Mouse (Mus musculus) liver, adult 2 months (tissue): ENCODE results near the gene Mllt11. TPM values are rescaled to one million over a fixed set of nuclear protein-coding genes. Genes with fewer than 3 reads are reported as not detected.

Experiments used
- DNase-seq: peaks from one replicate; pipeline ENCODE4 v3.0.0-alpha.2; 2011; ENCODE audit warnings: low read depth, low spot score; ENCODE audit errors: extremely low read depth
- H3K27ac ChIP-seq: fragments of 200-500 bp; replicated peaks from 2 replicates; pipeline ENCODE4 v1.5.1; 2012; ENCODE audit warnings: low read depth, mild to moderate bottlenecking, control low read depth, inconsistent platforms, low read length; ENCODE audit not compliant: insufficient read depth
- H3K27me3 ChIP-seq: fragments of 200-500 bp; 2 replicates; pipeline ENCODE4 v1.6.1; 2012; ENCODE audit warnings: mild to moderate bottlenecking, moderate library complexity, low read length, inconsistent platforms; ENCODE audit not compliant: control insufficient read depth, insufficient read depth
- H3K36me3 ChIP-seq: fragments of 200-500 bp; 2 replicates; pipeline ENCODE4 v1.6.1; 2012; ENCODE audit warnings: low read length, inconsistent platforms; ENCODE audit not compliant: control insufficient read depth, insufficient read depth
- H3K4me1 ChIP-seq: fragments of 200-500 bp; 2 replicates; pipeline ENCODE4 v1.6.1; 2011; ENCODE audit warnings: low read length; ENCODE audit not compliant: control insufficient read depth, insufficient read depth
- H3K4me3 ChIP-seq: fragments of 200-500 bp; 2 replicates; pipeline ENCODE4 v1.5.1; 2011; ENCODE audit warnings: low read depth, mild to moderate bottlenecking, control low read depth, low read length, moderate library complexity; ENCODE audit not compliant: insufficient read depth
- H3K79me2 ChIP-seq: fragments of 200-500 bp; 2 replicates; pipeline ENCODE4 v1.6.1; 2012; ENCODE audit warnings: inconsistent platforms, mild to moderate bottlenecking, low read length, moderate library complexity; ENCODE audit not compliant: control insufficient read depth, insufficient read depth
- H3K9ac ChIP-seq: fragments of 200-500 bp; 2 replicates; pipeline ENCODE4 v1.6.1; 2012; ENCODE audit warnings: low read depth, mild to moderate bottlenecking, control low read depth, inconsistent platforms, low read length
- CTCF ChIP-seq: fragments of 200-500 bp; IDR thresholded peaks from 2 replicates; pipeline ENCODE4 v1.5.1; 2011; ENCODE audit warnings: low read depth, low read length, control low read depth
- POLR2A ChIP-seq: fragments of 200-500 bp; IDR thresholded peaks from 2 replicates; pipeline ENCODE4 v1.6.1; 2011; ENCODE audit warnings: low read length, control low read depth; ENCODE audit not compliant: insufficient read depth; ENCODE audit errors: extremely low read depth
- whole genome bisulfite sequencing: fragments of 180-500 bp; shearing (Covaris S2); methylation state at CpG from one replicate; pipeline ENCODE4 v1.1.7; 2018; 5-methylcytosine and 5-hydroxymethylcytosine counted together
- polyA plus RNA-seq: library from polyadenylated mRNA; depleted of rRNA; stranded (reverse); fragments of >200 nt; gene quantifications from 2 replicates; pipeline ENCODE4 v1.2.3, GENCODE M21; 2012; rRNA removed
- total RNA-seq: library from RNA; depleted of rRNA; stranded (reverse); fragments of >200 nt; gene quantifications from 2 replicates; pipeline ENCODE4 v1.2.3, GENCODE M21; 2014; rRNA removed

Gene Mllt11
- total RNA-seq, result 0.81 and 0.83 TPM in 2 replicates
- polyA plus RNA-seq, result 0.81 and 1.4 TPM in 2 replicates

DNA sequence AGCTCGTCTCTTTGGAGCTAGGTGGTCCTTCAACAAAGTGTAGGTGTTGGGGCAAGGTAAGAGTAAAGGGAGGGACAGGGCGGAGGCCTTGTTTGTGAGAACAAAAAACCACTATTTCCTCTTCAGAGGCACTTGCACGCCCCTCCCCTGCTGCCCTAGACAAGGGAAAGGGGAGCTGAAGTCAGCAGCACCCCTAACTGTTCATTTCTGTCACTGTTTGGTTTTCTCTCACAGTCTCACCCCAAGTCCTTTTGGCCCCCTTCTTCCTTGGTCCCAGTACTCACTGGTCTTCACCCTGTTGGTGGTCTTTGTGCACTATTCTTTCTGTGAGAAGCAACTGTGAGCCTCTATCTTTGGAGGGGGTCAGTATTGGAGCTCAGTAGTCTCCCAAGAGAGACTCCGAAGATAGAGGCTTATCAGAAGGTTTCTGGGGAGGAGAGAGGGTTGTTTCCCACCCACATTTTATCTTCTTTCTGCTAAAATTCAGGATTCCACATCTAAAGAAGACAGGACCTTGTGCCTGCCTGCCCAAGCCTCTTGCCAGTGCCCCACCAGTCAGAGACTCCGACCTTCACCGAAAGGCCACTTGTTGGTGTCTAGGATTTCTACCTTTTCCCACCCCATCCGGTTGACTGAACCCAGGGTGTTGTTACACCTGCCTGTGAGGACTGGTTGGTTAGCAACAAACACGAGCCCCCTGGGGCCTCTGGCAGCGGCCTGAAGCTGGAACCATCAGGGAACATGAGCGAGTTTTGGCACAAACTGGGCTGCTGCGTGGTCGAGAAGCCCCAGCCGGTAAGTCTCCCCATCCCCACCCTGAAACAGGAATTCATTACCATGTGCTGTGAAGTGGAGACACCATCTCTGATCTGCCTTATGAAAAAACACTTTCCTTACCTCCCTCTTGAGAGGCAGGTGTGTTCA is at the start of gene Mllt11:
Gene Mllt11 (minus strand): TSS at position 874 of the 924 bp plus-strand sequence.
- 92% methylated on average over 13 of the region's 13 CpGs for WGBS
- Histone ChIP-seq H3K27me3 (no peaks in the 10 kb centered on the region), H3K79me2 (peaks cover 9% of the 10 kb centered on the region; the same call in 1 of the 2 replicates), H3K4me1 (peaks cover 3% of the 10 kb centered on the region), H3K4me3 (no peak within 1 kb of the TSS), H3K36me3 (peaks cover 12% of the 10 kb centered on the region; the same call in 1 of the 2 replicates), H3K27ac (peak within 1 kb of the TSS; percentile 57), H3K9ac (peak within 1 kb of the TSS; percentile 45)
- DNase-seq, result no peak
- TF ChIP-seq POLR2A (no peak), CTCF (no peak)

DNA sequence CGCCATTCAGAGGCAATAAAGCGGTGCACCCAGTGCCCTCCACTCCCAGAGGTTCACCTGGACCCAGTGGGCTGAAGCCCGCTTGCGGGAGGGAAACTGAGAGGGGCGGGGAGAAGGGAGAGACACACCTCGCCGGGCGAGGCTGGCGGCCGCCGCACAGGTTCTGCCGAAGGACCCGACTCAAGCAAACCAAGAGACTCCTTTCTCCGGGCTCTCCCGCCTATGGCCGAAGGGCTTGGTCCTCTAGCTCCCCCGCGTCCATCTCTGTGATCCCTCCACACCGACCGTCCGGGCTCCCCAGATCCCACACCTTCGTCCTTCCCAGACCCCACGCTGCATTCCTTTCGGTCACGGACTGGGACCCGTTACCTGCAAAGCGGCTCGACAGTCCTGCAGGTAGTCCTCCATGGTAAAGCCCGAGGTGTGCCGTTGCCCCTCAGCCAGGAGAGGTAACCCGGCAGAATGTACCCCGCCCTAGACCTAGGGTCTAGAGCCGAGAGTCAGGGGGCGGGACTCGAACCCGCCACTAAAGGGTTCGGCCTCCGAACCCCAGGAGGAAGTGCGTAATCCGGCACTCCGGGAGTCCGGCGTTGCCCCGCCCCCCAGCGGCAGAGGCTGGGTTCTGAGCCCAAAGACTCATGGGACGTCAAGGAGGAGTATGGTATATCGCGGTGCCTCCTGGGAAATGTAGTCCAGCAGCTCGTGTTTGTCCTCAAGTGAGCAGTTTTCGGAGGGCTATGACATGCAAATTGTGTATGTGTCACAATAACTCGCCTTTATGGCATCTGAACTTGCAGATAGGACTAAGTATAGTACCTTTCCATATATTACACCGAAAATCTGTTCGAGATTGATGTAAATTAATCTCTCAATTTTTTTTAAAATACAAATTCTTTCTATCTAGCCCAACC is 49.5 kb upstream of the Mllt11 start, which contains the start of the genes Mindy1 and Prune1:
Gene Mindy1 (plus strand): TSS at position 130 of the 911 bp plus-strand sequence.
Gene Prune1 (minus strand): TSS at position 861 of the 911 bp plus-strand sequence.
- H3K27me3 ChIP-seq, result no peaks in the 10 kb centered on the region
- WGBS, result under 1% methylated on average over 53 of the region's 53 CpGs
- H3K9ac ChIP-seq, result peak within 1 kb of the TSS; percentile 92
- H3K79me2 ChIP-seq, result peaks cover 23% of the 10 kb centered on the region; the same call in 1 of the 2 replicates
- H3K27ac ChIP-seq, result peak within 1 kb of the TSS; percentile 97
- TF ChIP-seq POLR2A, result 0 out of 2 replicates have a peak, but pooled peaks have one; percentile 33
- no peak for TF ChIP-seq CTCF
- DNase-seq, result peak; percentile 97
- peaks cover 32% of the 10 kb centered on the region for H3K4me1 ChIP-seq
- H3K4me3 ChIP-seq, result peak within 1 kb of the TSS; percentile 92
- H3K36me3 ChIP-seq, result no peaks in the 10 kb centered on the region

DNA sequence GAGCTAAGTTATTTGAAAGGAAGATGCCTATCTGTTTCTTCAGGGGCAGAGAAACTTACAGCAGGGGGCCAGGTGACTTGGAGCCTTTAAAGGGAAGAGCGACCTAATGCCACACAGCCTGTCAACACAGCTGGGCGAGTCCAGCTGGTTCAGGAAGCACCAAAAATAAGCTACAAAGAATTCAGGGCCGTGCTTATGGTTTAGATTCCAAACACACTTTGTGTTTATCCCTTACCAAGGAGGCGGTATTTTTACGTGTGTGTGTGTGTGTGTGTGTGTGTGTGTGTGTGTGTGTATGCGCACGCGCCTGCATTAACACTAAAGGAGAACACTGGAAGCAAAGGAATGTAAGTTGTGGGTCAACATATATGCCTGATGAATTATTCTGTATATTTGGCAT is 48.8 kb upstream of the Mllt11 start:
- Histone ChIP-seq H3K4me1 (peaks cover 28% of the 10 kb centered on the region), H3K27me3 (no peaks in the 10 kb centered on the region), H3K4me3 (peak overlapping the region; percentile 92; the same call in 1 of the 2 replicates), H3K79me2 (peaks cover 20% of the 10 kb centered on the region; the same call in 1 of the 2 replicates), H3K36me3 (no peaks in the 10 kb centered on the region), H3K27ac (peak overlapping the region; percentile 88), H3K9ac (peak overlapping the region; percentile 92)
- 11% methylated on average over 8 of the region's 8 CpGs for WGBS
- DNase-seq, result peak; percentile 43
- TF ChIP-seq POLR2A (no peak), CTCF (no peak)

DNA sequence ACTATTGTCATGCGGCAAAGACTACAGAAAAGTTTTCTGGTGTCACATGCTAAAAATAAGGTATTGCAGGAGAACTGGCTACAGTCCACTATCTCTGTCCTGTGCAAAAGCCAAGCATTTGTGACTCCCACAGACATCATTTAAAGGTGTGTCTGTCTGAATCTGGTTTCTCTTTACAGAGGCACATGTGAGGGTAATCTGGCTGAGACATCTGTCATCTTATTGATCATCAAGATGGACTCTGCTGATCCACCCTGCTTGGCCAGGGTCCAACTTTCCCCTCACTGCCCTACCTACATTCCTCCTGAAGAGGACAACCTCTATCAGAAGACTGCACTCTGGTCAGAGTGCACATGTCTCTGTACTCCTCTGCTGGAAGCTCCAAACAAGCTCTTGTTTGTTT is 45.2 kb upstream of the Mllt11 start:
- no peaks in the 10 kb centered on the region for H3K27me3 ChIP-seq
- DNase-seq, result peak; percentile 83
- 25% methylated on average over 1 of the region's 1 CpGs for WGBS
- peaks cover 17% of the 10 kb centered on the region for H3K4me1 ChIP-seq
- no peaks in the 10 kb centered on the region for H3K36me3 ChIP-seq
- TF ChIP-seq POLR2A (no peak), CTCF (no peak)
- H3K9ac ChIP-seq, result no peak overlapping the region
- H3K4me3 ChIP-seq, result no peak overlapping the region
- H3K79me2 ChIP-seq, result peaks cover 13% of the 10 kb centered on the region; the same call in 1 of the 2 replicates
- peak overlapping the region; percentile 64 for H3K27ac ChIP-seq

DNA sequence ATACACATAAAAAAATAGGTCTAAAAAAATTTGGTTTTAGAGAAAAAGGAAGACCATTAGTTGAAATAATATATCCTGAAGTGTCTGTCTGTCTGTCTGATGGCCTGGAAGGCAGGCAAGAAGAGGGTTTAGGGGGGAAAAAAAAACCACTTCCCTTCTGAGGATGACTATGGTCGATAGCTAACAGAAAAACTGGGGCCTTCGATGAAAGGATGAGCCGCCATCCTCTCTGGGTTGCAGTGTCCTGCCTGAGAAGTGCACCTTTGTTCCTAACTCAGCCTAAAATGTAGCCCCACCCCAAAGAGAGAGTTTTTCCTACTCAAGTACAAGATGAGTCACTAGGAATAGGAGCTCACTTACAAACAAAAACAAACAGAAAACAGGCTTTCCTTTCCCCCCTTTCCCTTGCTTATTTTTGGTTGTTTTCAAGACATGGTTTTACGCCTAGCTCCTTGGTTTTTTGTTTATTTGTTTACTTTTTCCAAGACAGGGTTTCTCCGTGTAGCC is 44.5 kb upstream of the Mllt11 start:
- H3K36me3 ChIP-seq, result no peaks in the 10 kb centered on the region
- peaks cover 13% of the 10 kb centered on the region; the same call in 1 of the 2 replicates for H3K79me2 ChIP-seq
- H3K4me1 ChIP-seq, result peaks cover 17% of the 10 kb centered on the region
- H3K4me3 ChIP-seq, result no peak overlapping the region
- H3K27ac ChIP-seq, result peak overlapping the region; percentile 18; the same call in 1 of the 2 replicates
- H3K27me3 ChIP-seq, result no peaks in the 10 kb centered on the region
- H3K9ac ChIP-seq, result no peak overlapping the region
- TF ChIP-seq POLR2A (no peak), CTCF (no peak)
- WGBS, result 76% methylated on average over 5 of the region's 5 CpGs
- no peak for DNase-seq
